Mouse (Mus musculus): ENCODE results near the gene Commd1. TPM values are rescaled to one million over a fixed set of nuclear protein-coding genes. Genes with fewer than 3 reads are reported as not detected.
A peak's percentile ranks its signal among the peaks of the same experiment; 100 is the strongest.

The Commd1 gene
- polyA plus RNA-seq, 1 experiment from 2014 or later, result 368 TPM

DNA sequence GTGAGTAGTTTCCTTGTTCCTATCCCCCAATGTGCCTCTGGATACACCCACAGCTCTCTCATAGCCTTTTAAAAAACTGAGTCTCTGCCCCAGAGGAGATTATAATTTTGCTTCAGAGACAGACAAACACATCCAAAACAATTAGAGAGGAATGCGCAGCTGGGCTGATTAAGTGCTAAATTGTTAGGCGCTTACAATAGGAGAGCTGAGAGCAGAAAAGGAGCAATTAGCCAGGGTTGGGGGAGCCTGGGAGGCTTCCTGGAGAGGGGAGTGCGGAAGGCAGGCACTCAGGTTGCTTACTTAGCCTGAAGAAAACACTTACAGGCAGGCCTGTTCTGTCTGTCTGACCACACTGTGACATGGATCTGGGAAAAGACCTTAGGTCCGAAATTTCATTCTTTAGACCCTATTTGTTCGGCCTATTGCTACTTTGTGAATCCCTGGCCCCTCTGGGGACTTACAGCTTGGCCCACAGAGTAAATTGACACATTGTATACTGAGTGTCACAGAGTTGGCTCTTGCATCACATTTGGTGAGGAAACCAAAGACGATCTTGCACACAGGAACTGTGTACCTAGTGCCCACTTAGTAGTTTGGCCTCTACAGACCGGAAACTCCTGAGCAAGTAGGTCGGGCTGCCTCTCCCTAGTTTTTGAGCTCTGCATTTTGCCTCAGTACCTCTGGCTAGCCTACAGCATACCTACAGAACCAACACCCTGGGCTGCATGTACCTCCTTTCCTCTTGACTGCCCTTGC lies 117.7 kb downstream of the Commd1 start:
- Histone ChIP-seq H3K4me1 (peaks cover 14% of the 10 kb centered on the region; the same call in 1 of the 2 replicates), H3K27me3 (0 out of 2 replicates have a peak, but pooled peaks cover 3% of the 10 kb centered on the region), H3K4me3 (no peak overlapping the region), H3K9me3 (no peaks in the 10 kb centered on the region), H3K4me2 (no peak overlapping the region), H3K36me3 (no peaks in the 10 kb centered on the region), H3K9ac (no peak overlapping the region), H3K27ac (no peak overlapping the region)
- ATAC-seq (ENCODE audit: borderline replicate concordance, extremely low read depth, low FRiP score, low TSS enrichment), result no peak
- WGBS, result 58% methylated on average over 8 of the region's 8 CpGs

GRCm38 (mm10) chr11:22863581-22863980 lies 118.6 kb downstream of the Commd1 start:
- Histone ChIP-seq H3K4me3 (no peak overlapping the region), H3K9ac (no peak overlapping the region), H3K27ac (no peak overlapping the region), H3K4me2 (no peak overlapping the region), H3K4me1 (peaks cover 20% of the 10 kb centered on the region), H3K36me3 (no peaks in the 10 kb centered on the region), H3K9me3 (no peaks in the 10 kb centered on the region), H3K27me3 (peaks cover 8% of the 10 kb centered on the region)
- ATAC-seq (ENCODE audit: borderline replicate concordance, extremely low read depth, low FRiP score, low TSS enrichment), result no peak
- 48% methylated on average over 4 of the region's 4 CpGs for WGBS

DNA sequence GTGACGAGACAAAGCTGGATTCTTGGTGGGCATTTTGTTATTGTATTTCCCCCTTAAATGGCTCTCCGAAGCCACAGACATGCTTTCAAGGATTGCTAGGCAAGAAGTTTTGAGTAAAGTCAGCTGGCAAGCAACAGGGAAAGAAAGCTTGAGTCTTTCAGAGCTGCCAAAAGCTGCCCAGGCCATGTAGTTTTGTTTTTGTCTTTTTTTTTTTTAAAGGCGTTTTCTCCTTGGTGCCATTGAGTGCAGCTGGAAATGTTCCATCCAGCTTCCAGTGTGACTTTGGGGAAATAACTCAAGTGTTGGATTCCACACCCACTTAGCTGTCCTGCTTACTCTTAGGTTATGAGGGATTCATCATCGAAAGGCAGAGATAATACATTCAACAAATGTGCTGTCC lies 120.9 kb downstream of the Commd1 start:
- WGBS, result 56% methylated on average over 4 of the region's 4 CpGs
- no peaks in the 10 kb centered on the region for H3K36me3 ChIP-seq
- no peak overlapping the region for H3K4me3 ChIP-seq
- H3K4me1 ChIP-seq, result peaks cover 24% of the 10 kb centered on the region
- peaks cover 12% of the 10 kb centered on the region for H3K27me3 ChIP-seq
- H3K9me3 ChIP-seq, result no peaks in the 10 kb centered on the region
- peak overlapping the region; percentile 95; the same call in 1 of the 2 replicates for H3K4me2 ChIP-seq
- no peak for ATAC-seq (ENCODE audit: borderline replicate concordance, extremely low read depth, low FRiP score, low TSS enrichment)
- H3K9ac ChIP-seq, result no peak overlapping the region
- no peak overlapping the region for H3K27ac ChIP-seq

- H3K36me3 ChIP-seq, result no peaks in the 10 kb centered on the region
- H3K27ac ChIP-seq, result peak within 1 kb of the TSS; percentile 89
- H3K4me1 ChIP-seq, result peaks cover 24% of the 10 kb centered on the region
- H3K4me2 ChIP-seq, result peak within 1 kb of the TSS; percentile 95
- ATAC-seq (ENCODE audit: borderline replicate concordance, extremely low read depth, low FRiP score, low TSS enrichment), result peak; percentile 22; the same call in 1 of the 2 replicates
- H3K9me3 ChIP-seq, result no peaks in the 10 kb centered on the region
- 4% methylated on average over 41 of the region's 41 CpGs for WGBS
- H3K4me3 ChIP-seq, result peak within 1 kb of the TSS; percentile 81
- H3K9ac ChIP-seq, result peak within 1 kb of the TSS; percentile 71
- peaks cover 12% of the 10 kb centered on the region for H3K27me3 ChIP-seq
Observed at GRCm38 (mm10) chr11:22860335-22861227, 121.6 kb downstream of the Commd1 start, which contains the start of gene B3gnt2. Gene B3gnt2 (minus strand): TSS chr11:22860961.

DNA sequence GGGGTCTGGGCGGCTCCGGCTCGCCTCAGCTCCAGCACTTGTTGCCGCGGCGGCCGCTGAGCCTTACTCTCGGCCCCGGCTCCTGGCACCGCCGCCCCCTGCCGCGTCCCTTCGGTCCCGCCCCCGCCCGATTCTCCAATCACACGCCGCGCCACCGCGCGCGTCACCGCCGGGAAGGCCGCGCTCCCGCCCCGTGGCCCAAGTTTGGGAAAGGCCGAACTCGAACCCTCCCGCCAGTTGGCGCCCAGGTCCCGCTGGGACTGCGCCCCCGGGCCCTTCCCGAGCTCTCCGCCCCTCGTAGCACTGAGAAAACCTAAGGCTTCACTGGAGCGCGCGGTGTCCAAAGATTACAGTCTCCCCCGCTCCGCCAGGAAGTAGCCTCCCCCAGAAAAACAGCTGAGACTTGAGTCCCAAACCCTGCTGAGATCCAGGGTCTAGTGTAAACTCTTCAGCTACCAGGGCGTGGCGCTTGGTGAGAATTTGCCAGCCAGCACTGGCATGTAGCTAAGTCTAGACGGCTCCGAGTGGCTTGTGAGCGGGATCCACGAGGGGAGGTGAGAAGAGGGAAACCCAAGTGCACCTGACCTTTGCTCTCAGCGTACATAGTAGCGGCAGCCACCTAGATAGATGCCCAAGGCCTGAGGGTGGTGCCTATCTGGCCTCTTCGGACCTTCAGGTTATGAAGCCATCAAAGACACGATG lies 122.4 kb downstream of the Commd1 start:
- Histone ChIP-seq H3K4me1 (peaks cover 24% of the 10 kb centered on the region), H3K27ac (peak overlapping the region; percentile 89), H3K4me3 (peak overlapping the region; percentile 81), H3K9ac (peak overlapping the region; percentile 71), H3K9me3 (no peaks in the 10 kb centered on the region), H3K36me3 (no peaks in the 10 kb centered on the region), H3K27me3 (peaks cover 12% of the 10 kb centered on the region), H3K4me2 (peak overlapping the region; percentile 95)
- ATAC-seq (ENCODE audit: borderline replicate concordance, extremely low read depth, low FRiP score, low TSS enrichment), result peak; percentile 93
- under 1% methylated on average over 55 of the region's 55 CpGs for WGBS

GRCm38 (mm10) chr11:22859301-22859632 lies 122.9 kb downstream of the Commd1 start:
- Histone ChIP-seq H3K4me3 (peak overlapping the region; percentile 81), H3K4me2 (peak overlapping the region; percentile 95), H3K4me1 (peaks cover 24% of the 10 kb centered on the region), H3K36me3 (no peaks in the 10 kb centered on the region), H3K27ac (peak overlapping the region; percentile 89), H3K9ac (peak overlapping the region; percentile 71), H3K27me3 (peaks cover 12% of the 10 kb centered on the region), H3K9me3 (no peaks in the 10 kb centered on the region)
- ATAC-seq (ENCODE audit: borderline replicate concordance, extremely low read depth, low FRiP score, low TSS enrichment), result peak; percentile 69
- WGBS, result under 1% methylated on average over 32 of the region's 41 CpGs

DNA sequence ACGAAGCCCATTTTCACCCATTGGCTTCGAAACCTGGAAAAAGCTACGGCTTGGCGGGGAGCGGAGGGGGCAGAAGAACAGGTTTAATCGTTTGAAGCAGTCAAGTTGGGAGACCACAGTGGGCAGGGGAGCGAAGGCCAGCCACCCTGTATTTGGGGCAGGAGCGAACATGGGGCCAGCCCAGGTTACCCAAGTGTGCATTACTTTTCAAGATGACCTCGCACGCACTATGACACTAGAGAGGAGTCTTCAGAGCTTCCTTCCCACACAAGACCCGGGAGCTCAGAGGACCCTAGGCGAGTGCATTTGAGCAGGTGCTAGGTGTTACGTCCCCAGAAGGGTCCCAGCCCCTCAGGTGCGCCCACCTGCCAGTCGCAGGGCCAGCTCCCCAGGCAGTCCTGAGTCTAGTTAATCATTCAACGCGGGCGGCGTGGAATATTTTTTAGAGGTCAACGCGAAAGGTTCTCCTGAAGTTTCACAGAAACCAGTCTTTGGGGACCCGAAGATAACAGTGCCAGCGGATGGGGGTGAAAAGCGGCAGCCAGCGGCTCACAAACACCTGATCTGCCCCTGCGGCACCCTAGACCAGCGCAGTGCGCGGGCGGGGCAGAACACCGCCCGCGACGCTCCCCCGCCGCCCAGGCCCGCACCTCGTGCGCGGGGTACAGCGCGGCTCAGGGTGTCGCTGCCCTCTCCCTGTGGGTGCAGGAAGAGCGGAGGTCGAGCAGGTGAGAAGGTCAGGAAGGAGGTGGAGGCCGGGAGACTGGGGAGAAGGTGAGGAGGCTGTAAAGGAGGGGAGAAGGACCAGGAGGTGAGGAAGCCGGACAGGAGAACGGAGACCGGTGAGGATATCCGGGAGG lies 123.5 kb downstream of the Commd1 start:
- Histone ChIP-seq H3K9me3 (no peaks in the 10 kb centered on the region), H3K9ac (peak overlapping the region; percentile 71), H3K4me3 (peak overlapping the region; percentile 81), H3K27ac (peak overlapping the region; percentile 89), H3K4me2 (peak overlapping the region; percentile 95), H3K36me3 (no peaks in the 10 kb centered on the region), H3K4me1 (peaks cover 23% of the 10 kb centered on the region), H3K27me3 (peaks cover 12% of the 10 kb centered on the region)
- WGBS, result 2% methylated on average over 50 of the region's 50 CpGs
- ATAC-seq (ENCODE audit: borderline replicate concordance, extremely low read depth, low FRiP score, low TSS enrichment), result 0 out of 2 replicates have a peak, but pooled peaks have one; percentile 8

- H3K9ac ChIP-seq, result peak overlapping the region; percentile 71
- H3K4me1 ChIP-seq, result peaks cover 29% of the 10 kb centered on the region
- peak overlapping the region; percentile 81 for H3K4me3 ChIP-seq
- WGBS, result 16% methylated on average over 25 of the region's 25 CpGs
- H3K4me2 ChIP-seq, result peak overlapping the region; percentile 95
- H3K27ac ChIP-seq, result no peak overlapping the region
- no peaks in the 10 kb centered on the region for H3K36me3 ChIP-seq
- no peak for ATAC-seq (ENCODE audit: borderline replicate concordance, extremely low read depth, low FRiP score, low TSS enrichment)
- peaks cover 12% of the 10 kb centered on the region for H3K27me3 ChIP-seq
- no peaks in the 10 kb centered on the region for H3K9me3 ChIP-seq
Observed at GRCm38 (mm10) chr11:22857705-22858440, 124.3 kb downstream of the Commd1 start.

DNA sequence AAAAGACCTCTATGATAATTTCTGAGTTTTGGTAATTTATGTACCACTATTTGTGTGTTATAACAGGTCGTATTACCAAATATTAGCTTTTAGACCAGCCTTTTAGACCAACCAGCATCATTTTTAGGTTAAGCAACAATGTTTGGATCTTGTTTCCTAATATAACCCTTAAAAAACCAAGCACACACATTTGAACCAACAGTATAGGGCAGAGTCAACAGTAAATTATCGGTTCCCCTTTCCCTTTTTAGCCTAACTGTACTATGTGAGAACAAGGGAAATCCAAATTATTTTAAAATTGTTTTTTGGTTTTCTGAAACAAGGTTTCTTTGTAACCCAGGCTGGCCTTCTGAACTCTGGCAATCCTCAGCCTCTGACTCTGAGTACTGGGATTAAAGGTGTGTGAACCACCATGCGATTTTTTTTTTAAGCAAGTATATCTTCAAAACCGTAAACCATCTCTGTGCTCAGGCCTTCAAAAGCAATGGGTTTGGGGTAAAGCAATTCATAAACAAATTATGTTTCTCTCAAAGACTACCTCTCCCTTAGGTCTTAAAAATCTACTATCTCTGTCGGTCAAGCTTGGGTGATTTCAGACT lies 125.0 kb downstream of the Commd1 start:
- no peak for ATAC-seq (ENCODE audit: borderline replicate concordance, extremely low read depth, low FRiP score, low TSS enrichment)
- peak overlapping the region; percentile 95 for H3K4me2 ChIP-seq
- H3K4me1 ChIP-seq, result peaks cover 29% of the 10 kb centered on the region
- H3K4me3 ChIP-seq, result no peak overlapping the region
- H3K27ac ChIP-seq, result no peak overlapping the region
- 0 out of 2 replicates have a peak overlapping the region, but pooled peaks have one; percentile 71 for H3K9ac ChIP-seq
- peaks cover 9% of the 10 kb centered on the region for H3K27me3 ChIP-seq
- no peaks in the 10 kb centered on the region for H3K9me3 ChIP-seq
- H3K36me3 ChIP-seq, result no peaks in the 10 kb centered on the region
- 84% methylated on average over 5 of the region's 5 CpGs for WGBS

DNA sequence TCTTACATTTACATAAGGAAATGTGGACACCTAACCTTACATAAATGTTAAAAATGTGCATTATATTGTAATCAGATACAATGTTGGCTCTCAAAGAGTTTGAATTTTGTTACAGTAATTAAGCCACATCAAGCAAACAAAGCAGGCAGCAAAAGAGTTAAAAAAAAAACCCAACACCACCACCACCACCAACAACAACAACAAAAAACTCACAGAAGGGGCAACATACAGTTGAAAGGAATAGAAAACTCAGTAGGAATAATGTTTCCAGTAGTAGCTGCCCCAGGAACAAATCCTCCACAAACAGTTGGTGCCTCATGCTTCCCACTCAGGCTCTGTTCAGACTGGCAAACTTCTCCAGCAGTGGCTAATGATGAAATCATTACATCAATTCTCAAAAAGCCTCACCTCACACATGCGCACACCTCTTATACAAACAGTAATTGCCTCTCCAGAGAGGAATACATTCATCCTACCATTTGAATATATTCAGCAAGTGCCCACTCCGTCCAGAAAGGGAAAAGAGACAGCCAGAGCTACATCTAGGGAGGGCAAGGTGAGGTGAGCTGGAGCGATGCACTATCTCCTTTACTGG lies 125.7 kb downstream of the Commd1 start:
- Histone ChIP-seq H3K4me1 (peaks cover 29% of the 10 kb centered on the region), H3K9me3 (no peaks in the 10 kb centered on the region), H3K4me3 (no peak overlapping the region), H3K27ac (no peak overlapping the region), H3K36me3 (no peaks in the 10 kb centered on the region), H3K9ac (no peak overlapping the region), H3K4me2 (no peak overlapping the region), H3K27me3 (peaks cover 9% of the 10 kb centered on the region)
- ATAC-seq (ENCODE audit: borderline replicate concordance, extremely low read depth, low FRiP score, low TSS enrichment), result no peak
- 71% methylated on average over 3 of the region's 3 CpGs for WGBS

All from lung, embryonic 15.5 days (tissue).